Mouse (Mus musculus) ES-E14 (cell line): ENCODE measurements at regions not wholly inside any gene's neighbourhood (a gene's known extent, or its start where the extent isn't known, plus 50 kb on each side); places are given as distances from the start of the nearest gene placed in this dataset.

Source experiments
- DNase-seq: peaks from one replicate; pipeline ENCODE4 v3.0.0-alpha.2; 2013; ENCODE audit warnings: low read depth, low spot score
- H3K27ac ChIP-seq: 2 replicates; pipeline ENCODE4 v1.5.1; 2012; ENCODE audit warnings: low read depth, mild to moderate bottlenecking, low read length, moderate library complexity, mixed read lengths; ENCODE audit not compliant: poor library complexity, insufficient read depth, severe bottlenecking
- H3K36me3 ChIP-seq: 2 replicates; pipeline ENCODE4 v1.6.1; 2012; ENCODE audit warnings: mild to moderate bottlenecking, low read length, moderate library complexity, mixed read lengths; ENCODE audit not compliant: control insufficient read depth, poor library complexity, insufficient read depth, severe bottlenecking
- H3K4me1 ChIP-seq, 2 experiments: fragments of 150-350 bp in 1 of 2; sonication (generic) in 1 of 2; 2 replicates each; pipeline ENCODE4 v1.6.1; 2012; ENCODE audit warnings: low read length in 2 of 2, mild to moderate bottlenecking in 1 of 2, mixed read lengths in 1 of 2; ENCODE audit not compliant: control insufficient read depth in 2 of 2, insufficient read depth in 2 of 2, poor library complexity in 1 of 2
- H3K4me3 ChIP-seq, 2 experiments: fragments of 150-350 bp in 1 of 2; sonication (generic) in 1 of 2; 2 replicates each; pipeline ENCODE4 v1.5.1; 2012; ENCODE audit warnings: low read length in 2 of 2, low read depth in 1 of 2, mild to moderate bottlenecking in 1 of 2, mixed read lengths in 1 of 2; ENCODE audit not compliant: insufficient read depth in 1 of 2, poor library complexity in 1 of 2, severe bottlenecking in 1 of 2
- H3K9ac ChIP-seq: 2 replicates; pipeline ENCODE4 v1.6.1; 2012; ENCODE audit warnings: low read depth, mild to moderate bottlenecking, low read length, mixed read lengths; ENCODE audit not compliant: poor library complexity, insufficient read depth, severe bottlenecking
- H3K9me3 ChIP-seq: fragments of 150-350 bp; sonication (generic); 2 replicates; pipeline ENCODE4 v1.6.1; 2012; ENCODE audit warnings: low read depth, mild to moderate bottlenecking, low read length; ENCODE audit not compliant: control insufficient read depth, insufficient read depth
- CHD2 ChIP-seq: IDR thresholded peaks from 2 replicates; pipeline ENCODE4 v1.6.1; 2014; ENCODE audit warnings: mild to moderate bottlenecking, low read depth, low read length, inconsistent platforms
- HCFC1 ChIP-seq: IDR thresholded peaks from 2 replicates; pipeline ENCODE4 v1.6.1; 2012; ENCODE audit warnings: low read length, inconsistent platforms, borderline replicate concordance; ENCODE audit not compliant: insufficient read depth
- MAFK ChIP-seq: IDR thresholded peaks from 2 replicates; pipeline ENCODE4 v1.6.1; 2014; ENCODE audit warnings: mild to moderate bottlenecking, low read depth, low read length, inconsistent platforms; ENCODE audit not compliant: insufficient read depth
- ZC3H11A ChIP-seq: IDR thresholded peaks from 2 replicates; pipeline ENCODE4 v1.6.1; 2012; ENCODE audit warnings: low read depth, mild to moderate bottlenecking, inconsistent platforms, low read length, borderline replicate concordance
- ZNF384 ChIP-seq: IDR thresholded peaks from 2 replicates; pipeline ENCODE4 v1.6.1; 2012; ENCODE audit warnings: low read depth, low read length, inconsistent platforms
- in situ Hi-C, 2 experiments: fragments of 600-800 bp; cut with MboI; formaldehyde crosslinking; loops; one replicate each; pipeline ENCODE4 v1.15.1; 2025; ENCODE audit warnings: low sequenced_read_pairs in 2 of 2, inconsistent platforms in 1 of 2; ENCODE audit not compliant: unreplicated experiment in 2 of 2

- no peak for DNase-seq
- Histone ChIP-seq H3K4me3 (no peak overlapping the region), H3K36me3 (no peaks in the 10 kb centered on the region), H3K9me3 (no peaks in the 10 kb centered on the region), H3K9ac (no peak overlapping the region), H3K4me1 (no peaks in the 10 kb centered on the region), H3K27ac (no peak overlapping the region)
- TF ChIP-seq ZNF384 (no peak), MAFK (no peak), HCFC1 (no peak), CHD2 (no peak), ZC3H11A (no peak)
- in situ Hi-C loops, result no loop called here
Measured at GRCm38 (mm10) chr9:33050789-33051188, 414.8 kb downstream of the Ets1 start.

GRCm38 (mm10) chr9:33060636-33061264, 424.7 kb downstream of the Ets1 start:
- Histone ChIP-seq H3K9ac (no peak overlapping the region), H3K4me3 (no peak overlapping the region), H3K27ac (no peak overlapping the region), H3K36me3 (no peaks in the 10 kb centered on the region), H3K4me1 (no peaks in the 10 kb centered on the region), H3K9me3 (no peaks in the 10 kb centered on the region)
- in situ Hi-C loops, result no loop called here
- no peak for TF ChIP-seq ZC3H11A
- TF ChIP-seq ZNF384, result no peak
- no peak for TF ChIP-seq HCFC1
- no peak for TF ChIP-seq CHD2
- DNase-seq, result no peak

DNA sequence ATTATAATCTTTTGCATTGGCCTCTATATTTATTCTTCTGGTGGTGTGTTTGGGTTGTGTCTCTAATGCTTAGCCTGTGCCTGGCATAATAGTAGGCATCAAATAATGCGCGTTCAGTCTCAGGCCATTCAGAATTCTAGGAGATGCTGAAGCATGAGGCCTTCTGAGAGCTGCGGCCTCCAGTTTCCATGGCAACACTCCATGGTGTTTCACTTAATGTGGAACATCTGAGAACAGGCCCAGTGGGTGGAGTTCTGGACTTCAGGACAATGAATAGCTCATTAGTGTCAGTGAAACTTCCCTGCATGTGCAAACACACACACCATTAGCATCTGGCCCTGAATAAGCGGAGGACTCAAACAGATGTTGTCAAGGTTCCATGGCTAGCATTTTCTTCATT, 426.5 kb downstream of the Ets1 start:
- TF ChIP-seq MAFK (no peak), CHD2 (no peak), ZC3H11A (no peak), HCFC1 (no peak), ZNF384 (no peak)
- Histone ChIP-seq H3K9ac (no peak overlapping the region), H3K27ac (no peak overlapping the region), H3K36me3 (no peaks in the 10 kb centered on the region), H3K4me3 (no peak overlapping the region), H3K9me3 (no peaks in the 10 kb centered on the region), H3K4me1 (no peaks in the 10 kb centered on the region)
- in situ Hi-C loops, result no loop called here
- DNase-seq, result no peak

DNA sequence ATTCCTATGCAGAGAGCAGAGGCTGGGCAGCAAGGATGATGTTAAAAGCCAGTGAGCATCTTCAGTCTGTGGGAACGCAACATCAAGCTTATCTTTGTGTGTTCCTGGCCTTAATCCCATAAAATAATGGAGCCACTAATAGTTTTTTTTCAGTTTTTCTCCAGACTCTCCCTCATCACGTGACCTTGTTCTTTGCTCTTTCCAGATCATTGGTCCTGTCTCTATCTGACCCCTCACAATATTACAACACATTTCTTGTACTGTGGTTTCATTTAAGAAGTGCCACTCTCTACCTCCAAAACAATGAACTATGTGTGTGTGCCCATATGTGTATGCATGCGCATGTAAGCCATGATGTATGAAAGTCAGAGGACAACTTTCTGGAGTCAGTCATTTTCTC, 429.3 kb downstream of the Ets1 start:
- no peak overlapping the region for H3K27ac ChIP-seq
- no peaks in the 10 kb centered on the region for H3K9me3 ChIP-seq
- H3K9ac ChIP-seq, result no peak overlapping the region
- H3K4me3 ChIP-seq, result no peak overlapping the region
- TF ChIP-seq CHD2, result no peak
- TF ChIP-seq ZNF384, result no peak
- no peak for TF ChIP-seq MAFK
- no peak for TF ChIP-seq ZC3H11A
- no peak for TF ChIP-seq HCFC1
- H3K4me1 ChIP-seq, result no peaks in the 10 kb centered on the region
- in situ Hi-C loops, result no loop called here
- DNase-seq, result no peak
- no peaks in the 10 kb centered on the region for H3K36me3 ChIP-seq

DNA sequence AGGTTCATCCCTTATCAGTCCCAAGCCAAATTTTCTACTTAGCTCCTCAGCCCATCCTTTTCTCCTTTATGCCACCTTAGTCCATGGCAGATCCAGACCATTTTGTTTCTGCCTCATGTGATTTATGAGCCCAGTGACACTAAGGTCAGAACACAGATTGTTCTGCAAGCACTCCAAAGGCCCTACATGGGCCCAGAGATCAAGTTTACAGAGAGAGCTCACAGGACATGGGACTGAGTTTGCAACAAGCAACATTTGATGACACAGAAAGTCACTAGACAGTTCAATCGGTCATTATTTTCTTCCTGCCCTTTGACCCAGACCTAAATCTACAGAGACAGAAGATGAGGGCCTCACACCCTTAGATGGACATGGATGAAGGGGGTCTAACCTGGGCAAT, 431.5 kb downstream of the Ets1 start:
- H3K9ac ChIP-seq, result no peak overlapping the region

More for the DNA sequence above, 431.5 kb downstream of the Ets1 start:
- TF ChIP-seq MAFK (no peak), ZC3H11A (no peak)
- H3K4me1 ChIP-seq, result no peaks in the 10 kb centered on the region
- no peak overlapping the region for H3K4me3 ChIP-seq
- H3K36me3 ChIP-seq, result no peaks in the 10 kb centered on the region
- H3K27ac ChIP-seq, result no peak overlapping the region
- H3K9me3 ChIP-seq, result no peaks in the 10 kb centered on the region
- no peak for DNase-seq
- in situ Hi-C loops, result no loop called here
